Mouse (Mus musculus): ENCODE measurements around the gene Lenep. TPM values are rescaled to one million over a fixed set of nuclear protein-coding genes. Genes with fewer than 3 reads are reported as not detected.

Lenep gene
- total RNA-seq, 2 experiments from 2014 or later: 0.25 TPM; not detected in 1

DNA sequence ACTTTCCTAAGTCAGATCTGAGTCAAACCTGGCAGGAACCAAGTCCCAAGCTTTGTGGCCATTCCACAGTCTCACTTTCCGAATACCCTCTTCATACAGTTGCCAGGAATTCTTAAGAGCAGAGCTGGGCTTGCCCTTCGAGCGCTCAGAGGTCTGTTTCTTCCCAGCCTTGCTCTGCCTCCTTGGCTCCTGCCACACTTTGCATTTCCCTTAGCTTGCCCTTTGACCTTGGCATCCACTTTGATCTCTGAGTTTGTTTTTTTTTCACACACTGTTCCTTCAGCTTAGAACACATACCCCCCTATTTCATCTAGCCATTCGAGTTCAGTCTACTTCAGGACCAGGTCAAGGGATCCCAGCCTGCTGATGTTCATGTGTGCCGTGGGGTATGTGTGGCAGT, 51.3 kb downstream of the Lenep start:
- intact Hi-C loops (cut with DNase I): no loop called here
- no peak for DNase-seq

Other genes with a start within 250 kb of the Lenep start
- under 1 TPM; 0.49 to 0.54 TPM for gene Hcn3, start 242.6 kb downstream of the Lenep start, total RNA-seq (2021)
- gene Clk2, start 238.0 kb downstream of the Lenep start, total RNA-seq (2021): 10 to 100 TPM; 15.0 to 16.5 TPM
- 10 to 100 TPM; 33.8 to 36.0 TPM for gene Scamp3, start 225.3 kb downstream of the Lenep start, total RNA-seq (2021)
- gene Fam189b, start 219.7 kb downstream of the Lenep start, total RNA-seq (2021): 10 to 100 TPM; 16.1 to 17.5 TPM
- 10 to 100 TPM; 18.2 to 18.6 TPM for gene Gba, start 199.9 kb downstream of the Lenep start, total RNA-seq (2021)
- 1 to 10 TPM; 6.9 to 8.0 TPM for gene Thbs3, start 187.6 kb downstream of the Lenep start, total RNA-seq (2021)
- 10 to 100 TPM; 40.2 to 41.0 TPM for gene Mtx1, start 175.7 kb downstream of the Lenep start, total RNA-seq (2021)
- gene Muc1, start 173.7 kb downstream of the Lenep start, total RNA-seq (2021): under 1 TPM; 0.20 TPM
- gene Krtcap2, start 156.8 kb downstream of the Lenep start, total RNA-seq (2021): 10 to 100 TPM; 58.3 to 63.3 TPM
- under 1 TPM; 0.15 to 0.17 TPM for gene Trim46, start 156.5 kb downstream of the Lenep start, total RNA-seq (2021)
- gene Dpm3, start 143.4 kb downstream of the Lenep start, total RNA-seq (2021): 10 to 100 TPM; 16.6 to 23.2 TPM
- 1 to 10 TPM; 8.3 to 9.1 TPM for gene Slc50a1, start 132.2 kb downstream of the Lenep start, total RNA-seq (2021)
- 10 to 100 TPM; 10.1 to 11.5 TPM for gene Efna1, start 121.7 kb downstream of the Lenep start, total RNA-seq (2021)
- not detected for gene Efna3, start 79.8 kb downstream of the Lenep start, total RNA-seq (2021)
- gene Efna4, start 64.8 kb downstream of the Lenep start, total RNA-seq (2021): under 1 TPM in 1 of 2 experiments, not detected in 1; 0.15 TPM
- gene Adam15, start 52.8 kb downstream of the Lenep start, total RNA-seq (2021): 10 to 100 TPM; 15.8 to 23.2 TPM
- gene Dcst2, start 40.8 kb downstream of the Lenep start, total RNA-seq (2021): not detected
- not detected for gene Dcst1, start 37.5 kb downstream of the Lenep start, total RNA-seq (2021)
- 10 to 100 TPM; 23.4 to 24.5 TPM for gene Zbtb7b, start 8.0 kb downstream of the Lenep start, total RNA-seq (2021)
- gene Flad1, start 9.1 kb upstream of the Lenep start, total RNA-seq (2021): 10 to 100 TPM; 36.7 to 43.6 TPM
- gene Cks1b, start 15.6 kb upstream of the Lenep start, total RNA-seq (2021): 1 to 10 TPM; 3.4 to 4.8 TPM
- 10 to 100 TPM; 20.2 TPM for gene Shc1, start 15.7 kb upstream of the Lenep start, total RNA-seq (2021)
- 10 to 100 TPM in 1 of 2 experiments, 1 to 10 TPM in 1; 8.4 to 11.2 TPM for gene Pygo2, start 27.4 kb upstream of the Lenep start, total RNA-seq (2021)
- 100 to 1,000 TPM; 190 to 193 TPM for gene Pbxip1, start 33.9 kb upstream of the Lenep start, total RNA-seq (2021)
- gene Pmvk, start 51.7 kb upstream of the Lenep start, total RNA-seq (2021): 1 to 10 TPM; 6.3 to 6.6 TPM
- 1 to 10 TPM; 1.6 to 2.0 TPM for gene Kcnn3, start 117.4 kb upstream of the Lenep start, total RNA-seq (2021)